Mouse (Mus musculus): Measurements from ENCODE around the gene Zer1.
"Not testable (repeated sequence)": the region's sequence is repeated elsewhere in the genome, so short reads cannot be mapped to it uniquely, and the experiment has no call there.

The Zer1 gene

GRCm38 (mm10) chr2:30124472-30125274 lies at the start of gene Zer1:
Gene Zer1 (minus strand): TSS chr2:30124585.
- DNase-seq (ENCODE audit: low read depth, low spot score): peak; percentile 95

DNA sequence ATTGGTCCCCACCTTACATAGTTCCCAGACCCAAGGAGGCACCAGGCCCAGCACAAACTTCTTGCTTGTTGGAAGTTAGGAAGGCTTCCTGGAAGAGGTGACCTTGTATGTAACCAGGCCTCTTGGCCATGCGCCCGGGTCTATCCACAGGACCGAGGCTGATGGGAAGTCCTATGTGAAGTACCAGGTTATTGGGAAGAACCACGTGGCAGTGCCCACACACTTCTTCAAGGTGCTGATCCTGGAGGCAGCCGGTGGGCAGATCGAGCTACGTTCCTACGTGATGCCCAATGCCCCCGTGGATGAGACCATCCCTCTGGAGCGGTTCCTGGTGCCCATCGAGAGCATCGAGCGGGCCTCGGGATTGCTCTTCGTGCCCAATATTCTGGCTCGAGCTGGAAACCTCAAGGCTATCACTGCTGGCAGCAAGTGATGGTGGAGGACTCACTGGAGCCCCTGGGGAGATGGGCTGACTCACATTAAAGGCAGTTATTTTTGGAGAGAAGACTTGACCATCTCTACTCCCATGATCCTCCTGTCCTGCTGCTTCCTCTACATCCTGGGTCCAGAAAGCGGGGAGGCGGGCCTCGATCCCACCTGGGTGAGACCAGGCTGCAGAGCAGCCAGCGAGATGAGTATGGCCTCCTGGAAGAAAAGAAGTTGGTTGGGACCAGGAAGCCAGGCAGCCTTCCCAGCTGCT lies 49.3 kb upstream of the Zer1 start:
- DNase-seq (ENCODE audit: low read depth, low spot score): no peak

- no peak for DNase-seq (ENCODE audit: low read depth, low spot score)
Observed at GRCm38 (mm10) chr2:30171997-30172382, 47.6 kb upstream of the Zer1 start.

DNA sequence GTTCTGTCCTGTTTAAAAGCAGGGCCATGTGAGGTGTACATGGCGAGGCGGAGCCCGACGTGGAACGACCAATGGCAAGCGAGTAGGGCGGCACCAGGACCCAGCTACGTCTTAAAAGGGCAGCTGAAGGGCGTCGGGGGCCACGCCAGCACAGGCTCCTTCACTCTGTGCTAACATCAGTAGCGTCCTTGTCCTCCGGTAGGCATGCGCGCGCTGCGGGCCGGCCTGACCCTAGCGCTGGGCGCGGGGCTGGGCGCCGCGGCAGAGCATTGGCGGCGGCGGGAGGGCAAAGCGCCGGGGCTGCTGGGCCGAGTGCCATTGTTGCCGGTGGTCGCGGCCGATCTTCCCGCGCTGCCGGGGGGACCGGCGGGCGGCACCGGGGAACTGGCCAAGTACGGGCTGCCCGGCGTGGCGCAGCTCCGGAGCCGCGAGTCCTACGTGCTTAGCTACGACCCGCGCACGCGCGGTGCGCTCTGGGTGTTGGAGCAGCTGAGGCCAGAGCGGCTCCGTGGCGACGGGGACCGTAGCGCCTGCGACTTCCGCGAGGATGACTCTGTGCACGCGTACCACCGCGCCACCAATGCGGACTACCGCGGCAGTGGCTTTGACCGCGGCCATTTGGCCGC lies 47.1 kb upstream of the Zer1 start, which contains the start of gene Endog:
Gene Endog (plus strand): TSS at position 123 of the 626 bp plus-strand sequence.
- DNase-seq (ENCODE audit: low read depth, low spot score): peak; percentile 89

DNA sequence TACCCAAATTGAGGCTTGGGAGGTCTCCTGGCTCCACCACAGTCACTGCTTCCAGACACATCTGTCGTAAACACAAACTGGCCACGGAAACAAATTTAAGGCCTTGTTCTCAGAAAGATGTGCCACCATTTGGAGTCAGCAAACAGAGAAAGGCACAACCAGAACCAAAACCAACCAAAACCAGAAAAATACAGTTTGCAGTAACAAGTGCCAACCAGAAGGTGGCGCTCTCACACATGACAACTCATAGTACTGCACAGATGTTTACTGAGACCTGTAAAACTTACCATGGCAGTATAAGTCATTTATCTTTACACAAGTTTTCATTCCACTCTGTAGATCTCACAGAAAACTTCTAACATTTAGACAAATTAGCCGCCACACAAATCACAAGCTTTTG lies 42.3 kb upstream of the Zer1 start:
- peak; percentile 42 for DNase-seq (ENCODE audit: low read depth, low spot score)

GRCm38 (mm10) chr2:30164340-30164932 lies 40.1 kb upstream of the Zer1 start:
- DNase-seq (ENCODE audit: low read depth, low spot score): no peak

- peak; percentile 76 for DNase-seq (ENCODE audit: low read depth, low spot score)
Observed at GRCm38 (mm10) chr2:30161809-30162208, 37.4 kb upstream of the Zer1 start.

GRCm38 (mm10) chr2:30159871-30160270 lies 35.5 kb upstream of the Zer1 start:
- not testable (repeated sequence) for DNase-seq (ENCODE audit: low read depth, low spot score)

DNA sequence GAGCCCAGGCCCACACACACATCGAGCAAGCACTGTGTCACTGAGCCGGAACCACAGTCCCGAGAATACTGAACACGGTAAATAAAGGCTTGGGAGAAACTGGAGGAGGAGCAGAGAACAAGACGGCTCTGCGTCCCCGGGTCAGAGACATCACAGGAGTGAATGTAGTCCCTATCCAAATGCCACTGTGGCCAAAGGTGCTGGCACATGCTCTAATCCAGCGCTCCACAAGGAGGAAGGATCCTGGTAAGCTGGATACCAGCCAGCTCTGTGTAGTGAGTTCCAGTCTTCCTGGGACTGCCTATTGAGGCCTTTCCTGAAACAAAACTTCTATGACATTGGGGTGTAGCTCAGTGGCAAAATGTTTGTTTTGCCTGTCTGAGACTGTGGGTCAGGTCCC lies 28.2 kb upstream of the Zer1 start:
- no peak for DNase-seq (ENCODE audit: low read depth, low spot score)

DNA sequence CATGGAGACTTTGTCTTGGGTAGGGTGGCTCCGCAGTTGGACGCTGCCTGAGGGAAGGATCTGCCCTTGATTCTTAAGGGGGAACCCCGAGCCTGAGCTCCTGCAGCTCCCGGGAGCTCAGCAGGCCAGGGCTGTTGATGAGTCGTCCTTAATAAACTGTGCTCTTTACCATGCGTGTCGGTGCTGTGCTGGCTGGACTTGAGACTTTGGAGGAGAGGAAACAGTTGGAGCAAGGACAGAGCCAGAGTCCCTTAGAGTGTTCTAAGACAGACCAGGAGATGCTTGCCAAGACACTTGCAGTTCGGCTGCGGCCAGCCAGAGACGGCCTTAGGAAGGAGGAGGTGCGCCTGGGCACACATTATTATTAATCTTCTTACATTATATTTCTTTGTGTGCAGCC lies 27.5 kb upstream of the Zer1 start:
- no peak for DNase-seq (ENCODE audit: low read depth, low spot score)

- no peak for DNase-seq (ENCODE audit: low read depth, low spot score)
Observed at GRCm38 (mm10) chr2:30147466-30147865, 23.1 kb upstream of the Zer1 start.

- DNase-seq (ENCODE audit: low read depth, low spot score): no peak
Observed at GRCm38 (mm10) chr2:30144436-30144835, 20.1 kb upstream of the Zer1 start.

DNA sequence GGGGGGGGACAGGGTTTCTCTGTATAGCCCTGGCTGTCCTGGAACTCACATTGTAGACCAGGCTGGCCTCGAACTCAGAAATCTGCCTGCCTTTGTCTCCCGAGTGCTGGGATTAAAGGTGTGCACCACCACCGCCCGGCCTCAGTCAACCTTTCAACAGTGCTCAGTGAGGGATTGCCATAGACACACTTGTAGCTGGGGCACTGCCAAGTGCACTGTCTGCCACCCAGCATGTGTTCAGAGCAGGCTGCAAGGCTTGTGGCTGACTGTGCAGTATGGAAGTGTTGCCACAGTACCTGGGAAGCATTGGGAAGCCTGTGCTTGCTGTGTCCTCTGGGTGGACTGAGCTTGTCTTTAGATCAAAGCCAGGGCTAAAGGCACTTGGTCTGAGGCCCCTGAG lies 15.6 kb upstream of the Zer1 start:
- not testable (repeated sequence) for DNase-seq (ENCODE audit: low read depth, low spot score)

- DNase-seq (ENCODE audit: low read depth, low spot score): no peak
Observed at GRCm38 (mm10) chr2:30136458-30136857, 12.1 kb upstream of the Zer1 start.

DNA sequence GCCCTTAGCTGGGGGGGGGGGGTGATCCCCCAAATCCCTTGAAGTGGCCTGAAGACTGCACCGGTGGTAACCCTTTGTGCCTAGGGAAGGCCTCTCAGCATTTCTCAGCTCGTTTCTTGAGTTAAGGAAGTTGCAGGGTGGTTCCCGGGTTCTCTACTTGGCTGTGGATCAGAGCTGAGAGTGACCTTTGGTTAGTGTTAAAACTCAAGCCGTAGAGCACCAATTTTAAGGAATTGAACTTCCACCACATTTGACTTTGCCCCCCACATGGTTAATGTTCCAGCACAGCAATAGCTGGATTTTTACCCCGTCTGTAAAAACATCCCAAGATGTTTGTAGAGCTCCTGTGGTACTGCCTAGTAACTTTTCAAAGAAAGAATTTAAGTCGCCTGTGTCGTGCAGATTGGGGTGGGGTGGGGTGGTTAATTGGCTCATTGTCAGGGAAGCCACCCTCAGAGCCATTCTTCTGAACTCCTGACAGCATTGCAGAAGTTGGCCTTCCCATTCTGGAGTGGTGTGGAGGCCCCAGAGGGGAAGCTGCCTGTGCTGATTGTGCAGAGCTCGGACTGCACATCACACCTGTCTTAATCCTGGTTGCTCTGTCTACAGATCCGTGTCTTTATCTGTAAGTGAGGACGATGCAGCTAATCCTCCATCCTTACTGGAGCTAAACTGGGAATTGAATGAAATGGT lies 10.7 kb upstream of the Zer1 start:
- no peak for DNase-seq (ENCODE audit: low read depth, low spot score)

DNA sequence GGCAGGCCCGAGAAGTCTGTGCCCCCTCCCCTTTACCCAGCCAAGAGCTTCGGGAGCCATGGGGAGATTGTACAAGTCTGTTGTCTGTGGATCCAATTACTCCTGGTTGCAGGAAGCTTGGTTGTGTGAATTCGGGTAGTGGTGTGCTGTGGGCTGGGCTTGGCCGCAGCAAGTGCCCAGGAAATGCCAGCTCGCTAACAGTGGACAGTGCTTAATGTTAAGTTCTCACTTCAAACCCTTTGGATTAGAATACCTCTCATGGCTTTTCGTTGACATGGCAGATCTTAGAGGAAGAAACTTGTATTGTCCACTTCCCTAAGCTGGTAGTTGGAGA lies 10.0 kb upstream of the Zer1 start:
- DNase-seq (ENCODE audit: low read depth, low spot score): no peak

- DNase-seq (ENCODE audit: low read depth, low spot score): peak; percentile 99
Observed at GRCm38 (mm10) chr2:30133613-30134377, 9.4 kb upstream of the Zer1 start, which contains the start of gene Tbc1d13. Gene Tbc1d13 (plus strand): TSS chr2:30133746.

DNA sequence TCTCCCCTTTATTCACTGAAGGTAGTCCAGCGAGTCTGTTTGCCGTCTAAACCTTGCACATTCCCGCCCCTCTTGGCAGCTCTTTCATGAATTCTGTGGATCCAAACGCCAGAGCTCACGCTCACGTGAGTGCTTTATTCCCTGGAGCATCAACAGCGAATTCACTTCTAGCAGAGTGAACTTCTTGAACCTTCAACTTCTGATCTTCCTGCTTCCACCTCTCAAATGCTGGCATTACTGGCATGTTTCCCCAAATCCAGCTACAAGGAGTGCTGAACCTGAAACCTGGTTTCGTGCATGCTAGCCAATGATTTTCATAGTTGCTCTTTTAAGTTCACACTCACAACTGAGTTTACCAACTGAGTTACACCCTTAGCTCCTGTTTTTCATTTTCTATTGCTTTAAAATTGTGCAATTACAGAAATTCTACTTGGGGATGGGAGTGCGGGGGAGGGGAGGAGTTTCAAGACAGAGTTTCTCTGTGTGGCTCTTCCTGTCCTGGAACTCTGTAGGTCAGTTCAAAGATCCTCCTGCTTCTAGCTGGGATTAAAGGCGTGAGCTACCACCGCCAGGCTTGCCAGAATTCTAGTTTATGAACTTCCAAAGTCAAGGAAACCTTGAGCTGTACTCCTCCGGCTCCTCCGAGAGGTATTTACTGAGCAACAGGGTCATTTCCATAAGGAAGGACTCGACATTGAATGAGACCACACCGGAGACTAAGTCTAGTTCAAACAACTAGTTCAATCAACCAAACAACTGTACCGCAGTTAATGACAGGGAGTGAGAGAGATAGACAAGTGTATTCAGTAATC lies 8.6 kb upstream of the Zer1 start:
- no peak for DNase-seq (ENCODE audit: low read depth, low spot score)

DNA sequence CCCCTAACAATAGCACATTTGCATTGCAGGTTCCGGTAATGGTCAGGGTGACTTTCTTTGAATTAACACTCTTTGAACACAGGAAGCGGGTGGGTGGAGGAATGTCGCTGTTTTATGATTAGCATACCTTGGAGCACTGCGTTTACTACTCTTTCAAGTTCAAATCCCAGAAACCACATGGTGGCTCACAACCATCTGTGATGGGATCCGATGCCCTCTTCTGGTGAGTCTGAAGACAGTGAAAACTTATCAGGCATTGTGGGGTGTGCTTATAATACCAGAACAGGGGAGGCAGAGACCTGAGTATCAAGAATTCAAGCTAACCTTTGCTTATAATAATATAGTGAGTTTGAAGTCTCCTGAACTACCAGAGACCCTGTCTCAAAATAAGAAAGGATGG lies 6.9 kb upstream of the Zer1 start:
- not testable (repeated sequence) for DNase-seq (ENCODE audit: low read depth, low spot score)

DNA sequence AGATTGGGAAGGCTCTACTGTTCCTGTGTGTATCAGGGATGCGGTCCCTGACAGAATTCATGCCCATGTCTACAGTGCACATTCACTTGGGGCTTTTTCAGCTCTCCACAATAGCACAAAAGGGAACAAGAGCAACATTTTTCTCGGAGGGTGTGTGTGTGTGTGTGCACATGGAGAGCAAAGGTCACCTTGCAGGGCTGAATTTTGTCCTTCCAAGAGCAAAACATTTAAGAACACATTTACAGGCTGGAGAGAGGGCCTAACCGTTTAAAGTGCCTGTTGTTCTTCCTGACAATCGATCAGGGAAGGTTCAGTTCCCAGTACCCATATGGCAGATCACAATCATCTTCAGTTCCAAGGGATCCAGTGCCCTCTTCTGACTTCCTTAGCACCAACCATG lies 5.8 kb upstream of the Zer1 start:
- DNase-seq (ENCODE audit: low read depth, low spot score): no peak
